Mouse (Mus musculus): Measurements from ENCODE around the gene Ttc25.
"Not testable (repeated sequence)": the region's sequence is repeated elsewhere in the genome, so short reads cannot be mapped to it uniquely, and the experiment has no call there.

Gene Ttc25

GRCm38 (mm10) chr11:100570430-100571201, 25.2 kb downstream of the Ttc25 start:
- DNase-seq (ENCODE audit: low spot score) = no peak

DNA sequence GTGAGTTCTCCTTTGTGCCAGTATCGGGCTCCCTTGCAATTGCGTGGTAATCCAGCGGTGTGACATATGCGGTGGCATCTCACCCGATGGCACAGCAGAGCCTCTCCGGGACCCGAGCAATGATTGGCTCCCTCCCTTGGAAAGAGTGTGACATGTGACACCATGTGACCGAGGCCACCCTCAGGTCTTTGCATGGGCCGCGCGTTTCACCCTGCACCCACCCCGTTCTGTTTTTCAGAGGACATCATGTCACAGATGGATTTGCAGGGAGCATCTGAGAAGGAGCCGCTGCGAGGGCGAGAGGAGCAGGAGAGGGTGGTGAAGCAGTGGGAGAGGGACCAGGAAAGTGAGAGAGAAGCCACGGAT, 25.8 kb downstream of the Ttc25 start:
- no peak for DNase-seq (ENCODE audit: low spot score)

DNA sequence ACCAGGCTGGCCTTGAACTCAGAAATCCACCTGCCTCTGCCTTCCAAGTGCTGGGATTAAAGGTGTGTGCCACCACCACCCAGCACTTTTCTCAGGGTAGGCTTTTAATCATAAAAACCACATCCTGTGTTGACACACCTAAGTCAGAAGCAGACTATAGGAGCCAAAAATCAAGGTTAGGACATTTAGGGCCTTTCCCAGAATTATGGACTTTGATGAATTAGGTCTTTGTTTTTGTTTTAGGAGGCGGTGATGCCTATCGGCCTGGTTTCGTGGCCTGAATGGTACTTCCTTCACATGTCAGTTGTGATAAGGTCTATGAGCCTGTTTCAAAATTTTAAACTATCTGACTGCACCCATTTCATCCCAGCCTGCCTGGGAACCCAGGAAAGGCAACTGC, 28.8 kb downstream of the Ttc25 start:
- DNase-seq (ENCODE audit: low spot score) = no peak

DNA sequence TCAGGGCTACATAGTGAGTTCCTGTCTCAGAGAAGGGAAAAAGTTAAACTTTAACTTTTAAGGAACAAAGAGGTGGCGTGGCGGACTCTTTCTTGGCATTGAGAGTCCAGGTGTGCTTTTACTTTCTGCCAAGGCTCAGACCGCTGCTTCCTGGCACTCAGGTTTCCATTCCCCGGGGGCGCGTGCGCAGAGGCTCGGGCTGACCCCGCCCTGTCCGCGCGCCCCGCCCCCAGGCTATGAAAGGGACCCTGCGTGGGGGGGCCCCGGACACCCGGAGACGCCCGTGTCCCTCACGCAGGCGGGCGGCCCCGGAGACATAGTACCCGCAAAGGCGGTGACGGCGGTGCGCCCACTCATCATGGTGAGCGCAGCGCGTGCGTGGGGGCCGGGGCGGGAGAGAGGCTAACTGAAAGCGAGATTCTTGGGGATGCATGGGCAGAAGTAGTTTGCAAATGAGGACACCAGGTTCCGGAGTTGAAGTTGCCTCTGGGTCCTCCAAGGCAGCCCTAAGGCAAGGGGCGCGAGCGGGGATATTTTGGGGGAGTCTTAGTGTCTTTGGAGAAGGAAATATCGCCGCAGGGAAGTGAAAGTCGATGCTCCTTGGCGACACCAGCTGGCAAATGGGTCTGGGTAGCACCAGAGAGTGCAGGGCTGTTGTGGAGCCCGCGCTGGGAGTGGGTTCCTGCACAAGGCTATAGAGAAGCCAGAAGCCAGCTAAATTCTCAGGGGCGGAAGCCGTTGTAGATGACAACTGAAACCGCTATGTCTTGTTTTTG, 29.5 kb downstream of the Ttc25 start, which contains the start of gene Cnp:
Cnp (plus strand) TSS at position 197 of the 776 bp plus-strand sequence.
- no peak for DNase-seq (ENCODE audit: low spot score)

GRCm38 (mm10) chr11:100575484-100575855, 30.1 kb downstream of the Ttc25 start:
- no peak for DNase-seq (ENCODE audit: low spot score)

DNA sequence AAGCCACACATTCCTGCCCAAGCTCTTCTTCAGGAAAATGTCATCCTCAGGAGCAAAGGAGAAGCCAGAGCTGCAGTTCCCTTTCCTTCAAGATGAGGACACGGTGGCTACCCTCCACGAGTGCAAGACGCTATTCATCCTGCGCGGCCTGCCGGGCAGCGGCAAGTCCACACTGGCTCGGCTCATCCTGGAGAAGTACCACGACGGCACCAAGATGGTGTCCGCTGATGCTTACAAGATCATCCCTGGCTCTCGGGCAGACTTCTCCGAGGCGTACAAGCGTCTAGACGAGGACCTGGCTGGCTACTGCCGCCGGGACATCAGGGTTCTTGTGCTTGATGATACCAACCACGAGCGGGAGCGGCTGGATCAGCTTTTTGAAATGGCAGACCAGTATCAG, 30.8 kb downstream of the Ttc25 start:
- DNase-seq (ENCODE audit: low spot score) = no peak

DNA sequence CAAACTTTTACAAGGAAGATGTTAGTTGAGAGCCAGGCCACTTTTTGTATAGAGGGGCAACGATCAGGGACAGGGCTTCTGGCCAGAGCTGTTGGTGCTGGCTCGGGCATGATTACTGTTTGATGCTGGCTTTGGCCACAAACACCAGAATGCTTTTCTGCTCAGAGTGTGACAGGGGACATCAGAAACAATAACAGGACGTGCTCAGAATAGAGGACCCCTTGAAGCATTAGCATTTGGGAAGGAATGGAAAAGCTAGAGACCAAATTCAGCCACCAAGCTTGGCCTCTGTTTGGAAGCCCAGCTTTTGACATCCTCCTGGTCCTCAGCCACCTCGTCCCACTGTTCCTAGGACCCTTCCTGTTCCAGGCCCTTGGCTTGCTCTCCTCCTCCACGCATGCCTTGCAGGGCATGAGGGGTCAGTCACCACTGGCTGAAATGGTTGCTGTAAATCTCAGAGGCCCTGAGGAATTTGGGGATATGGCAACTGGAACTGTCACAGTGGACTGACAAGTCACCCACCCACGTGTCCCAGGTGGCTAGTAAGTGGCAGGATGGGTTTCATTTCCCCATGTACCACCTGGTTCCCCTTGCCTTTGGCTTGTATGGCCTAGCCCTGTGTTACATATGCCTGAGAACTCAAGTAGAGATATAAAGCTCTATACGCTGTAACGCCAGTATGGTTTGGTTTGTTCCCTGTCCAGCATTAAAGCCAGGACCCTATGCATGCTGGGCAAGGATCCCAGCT, 32.6 kb downstream of the Ttc25 start:
- no peak for DNase-seq (ENCODE audit: low spot score)

- DNase-seq (ENCODE audit: low spot score) = no peak
Observed at GRCm38 (mm10) chr11:100579116-100579799, 33.9 kb downstream of the Ttc25 start.

DNA sequence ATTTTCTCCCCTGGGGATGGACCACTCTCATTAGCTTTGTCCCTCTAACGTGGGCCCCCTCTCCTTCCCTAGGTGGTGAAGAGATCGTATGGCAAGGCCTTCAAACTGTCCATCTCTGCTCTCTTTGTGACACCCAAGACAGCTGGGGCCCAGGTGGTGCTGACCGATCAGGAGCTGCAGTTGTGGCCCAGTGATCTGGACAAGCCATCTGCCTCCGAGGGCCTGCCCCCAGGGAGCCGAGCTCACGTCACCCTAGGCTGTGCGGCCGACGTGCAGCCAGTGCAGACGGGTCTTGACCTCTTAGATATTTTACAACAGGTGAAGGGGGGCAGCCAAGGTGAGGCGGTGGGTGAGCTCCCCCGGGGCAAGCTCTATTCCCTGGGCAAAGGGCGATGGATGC, 34.9 kb downstream of the Ttc25 start:
- no peak for DNase-seq (ENCODE audit: low spot score)

DNA sequence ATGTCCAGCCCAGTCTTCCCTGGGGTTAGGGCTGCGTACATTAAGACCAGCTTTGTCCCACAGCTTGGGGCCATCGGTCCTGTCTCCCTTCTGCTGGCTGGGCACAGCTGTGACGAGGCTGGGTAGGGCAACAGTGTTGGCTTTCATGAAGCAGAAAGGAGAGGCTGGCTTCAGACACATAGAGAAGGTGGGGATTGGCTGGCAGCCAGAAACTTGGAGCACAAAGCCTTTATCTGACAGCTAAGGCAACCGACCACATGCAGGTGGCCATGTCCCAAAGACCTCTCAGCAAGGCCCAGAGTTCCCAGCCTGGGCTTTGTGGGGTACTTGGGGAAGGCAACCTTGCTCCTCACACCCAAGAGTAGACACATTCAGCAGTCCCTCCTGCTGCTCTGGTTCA, 36.3 kb downstream of the Ttc25 start:
- no peak for DNase-seq (ENCODE audit: low spot score)

DNA sequence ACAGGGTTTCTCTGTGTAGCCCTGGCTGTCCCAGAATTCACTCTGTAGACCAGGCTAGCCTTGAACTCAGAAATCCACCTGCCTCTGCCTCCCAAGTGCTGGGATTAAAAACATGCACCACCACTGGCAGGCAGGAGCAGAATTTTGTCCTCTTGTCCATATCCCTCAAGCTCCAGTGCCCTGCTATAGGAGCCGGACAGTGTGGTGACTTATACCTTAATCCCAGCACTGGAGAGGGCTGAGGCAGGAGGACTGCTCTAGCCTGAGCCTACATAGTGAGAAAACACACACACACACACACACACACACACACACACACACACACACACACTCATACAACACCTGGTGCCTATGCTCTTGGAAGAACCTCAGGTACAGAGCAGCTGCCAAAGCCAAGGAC, 37.0 kb downstream of the Ttc25 start:
- not testable (repeated sequence) for DNase-seq (ENCODE audit: low spot score)

DNA sequence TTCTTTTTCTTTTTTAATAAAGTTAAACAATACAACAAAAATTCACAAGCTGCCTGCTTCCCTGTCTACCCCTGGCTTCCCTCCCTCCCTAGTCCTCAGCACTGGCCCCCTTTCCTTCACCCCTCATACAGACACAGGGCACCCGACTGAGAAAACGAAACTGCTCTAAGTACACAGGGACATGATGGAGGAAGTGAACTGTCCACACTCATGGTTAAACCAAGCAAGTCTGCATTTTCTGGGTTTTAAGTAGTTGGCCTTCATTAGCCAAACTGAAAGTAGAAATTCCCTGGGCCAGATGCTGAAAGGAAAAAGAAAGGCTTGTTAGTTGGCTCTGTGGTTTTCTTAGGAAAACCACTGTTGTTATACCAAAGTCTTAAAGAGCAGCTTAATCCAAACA, 37.4 kb downstream of the Ttc25 start:
- DNase-seq (ENCODE audit: low spot score) = no peak

GRCm38 (mm10) chr11:100584561-100584961, 39.2 kb downstream of the Ttc25 start:
- DNase-seq (ENCODE audit: low spot score) = no peak

GRCm38 (mm10) chr11:100585148-100585547, 39.7 kb downstream of the Ttc25 start:
- no peak for DNase-seq (ENCODE audit: low spot score)

DNA sequence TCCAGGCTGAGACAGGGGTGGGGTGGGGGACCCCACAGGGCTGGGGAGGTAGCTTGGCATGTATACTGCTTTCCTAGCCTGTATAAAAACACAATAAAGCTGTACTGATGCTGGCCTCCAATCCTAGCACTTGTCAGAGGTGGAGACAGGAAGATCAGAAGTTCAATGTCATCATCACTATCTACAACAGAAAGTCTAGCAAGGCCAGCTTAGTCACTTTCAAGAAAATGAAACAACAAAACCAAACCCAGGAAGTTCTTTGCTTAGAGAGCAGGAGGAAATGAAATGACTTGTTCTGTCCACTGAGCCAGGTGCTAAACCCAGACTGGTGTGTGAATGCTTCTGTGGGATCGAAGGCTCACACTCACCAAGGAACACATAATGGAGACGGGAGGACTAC, 43.1 kb downstream of the Ttc25 start:
- DNase-seq (ENCODE audit: low spot score) = no peak

DNA sequence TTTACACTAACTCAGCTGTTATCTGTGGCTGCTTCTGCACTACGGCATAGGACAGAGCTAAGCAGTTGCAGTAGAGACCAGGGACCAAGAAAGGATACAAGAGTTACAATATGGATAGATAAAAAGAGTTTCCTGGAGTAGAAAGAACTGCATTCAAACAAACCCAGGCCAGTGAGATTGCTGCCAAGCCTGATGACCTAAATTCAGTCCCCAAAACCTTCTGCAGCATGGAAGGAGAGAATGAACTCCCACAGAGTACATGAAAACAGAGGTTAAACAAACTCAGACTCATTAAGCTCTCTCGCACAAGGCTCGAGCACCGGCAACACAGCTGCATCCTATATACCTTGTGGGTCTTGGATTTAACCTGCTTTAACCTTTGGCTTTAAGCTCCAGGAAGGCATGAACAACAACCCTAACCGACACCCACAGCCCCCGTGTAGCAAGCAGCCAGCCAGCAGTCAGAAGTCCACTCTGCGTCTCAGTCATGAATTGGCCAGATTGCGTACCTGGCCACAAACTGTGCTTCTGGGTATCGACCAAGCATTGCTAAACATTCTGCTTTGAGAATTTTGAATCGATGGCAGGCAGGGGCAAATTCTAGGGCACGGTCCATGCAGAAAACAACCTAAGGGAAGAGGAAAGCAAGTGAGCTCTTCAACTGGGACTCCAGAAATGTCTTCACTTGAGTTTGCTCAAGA, 47.1 kb downstream of the Ttc25 start:
- DNase-seq (ENCODE audit: low spot score) = no peak

GRCm38 (mm10) chr11:100594608-100595007, 49.2 kb downstream of the Ttc25 start:
- DNase-seq (ENCODE audit: low spot score) = no peak

DNA sequence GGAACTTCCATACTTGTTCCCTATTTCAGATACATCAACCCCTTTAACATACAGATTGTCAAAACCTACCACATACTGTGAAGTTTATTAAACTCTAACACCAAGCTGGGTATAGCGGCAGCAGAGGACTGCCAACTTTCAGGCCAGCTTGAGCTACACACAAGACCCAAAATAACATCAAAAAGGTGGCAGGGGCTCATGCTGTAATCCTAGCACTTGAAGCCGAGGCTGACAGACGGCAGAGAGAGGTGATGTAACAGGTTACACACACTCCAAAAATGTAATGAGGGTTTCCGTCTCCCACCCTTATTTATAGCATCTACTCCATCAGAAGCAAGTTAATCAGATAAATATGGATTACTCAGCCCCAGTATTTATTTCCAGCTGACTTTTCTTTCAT, 50.1 kb downstream of the Ttc25 start:
- DNase-seq (ENCODE audit: low spot score) = no peak

GRCm38 (mm10) chr11:100598074-100598473, 52.7 kb downstream of the Ttc25 start:
- no peak for DNase-seq (ENCODE audit: low spot score)

DNA sequence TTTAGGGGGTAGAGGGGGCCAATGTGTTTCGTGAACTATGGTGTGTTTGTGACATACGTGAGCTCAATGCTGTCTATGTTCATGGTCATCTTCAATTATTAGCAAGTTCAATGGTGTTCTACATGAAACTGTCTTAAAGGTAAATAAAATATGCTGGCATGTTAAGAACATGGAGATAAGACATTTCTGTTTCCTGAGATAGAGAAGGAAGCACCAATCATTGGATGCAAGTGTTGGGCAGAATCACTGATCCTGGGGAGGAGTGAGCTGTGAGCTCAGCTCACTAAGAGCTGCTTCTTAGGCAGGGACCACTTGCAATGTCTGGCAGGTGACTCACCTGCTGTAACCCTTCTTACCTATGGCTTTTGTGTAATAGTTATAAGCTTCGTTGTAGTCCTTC, 56.0 kb downstream of the Ttc25 start:
- no peak for DNase-seq (ENCODE audit: low spot score)

GRCm38 (mm10) chr11:100603155-100603554, 57.7 kb downstream of the Ttc25 start:
- no peak for DNase-seq (ENCODE audit: low spot score)

- DNase-seq (ENCODE audit: low spot score) = no peak
Observed at GRCm38 (mm10) chr11:100603813-100604212, 58.4 kb downstream of the Ttc25 start.
